Mouse (Mus musculus) neural tube, embryonic 13.5 days (tissue): ENCODE results near the gene Cdip1. TPM values are rescaled to one million over a fixed set of nuclear protein-coding genes. Genes with fewer than 3 reads are reported as not detected.
A peak's percentile ranks its signal among the peaks of the same experiment; 100 is the strongest.

Experiments
- ATAC-seq: fragments of 200-750 bp; cut with Nextera tagmentation; 2 replicates; pipeline ENCODE4 v1.8.0; 2017; ENCODE audit warnings: low read depth, mild to moderate bottlenecking, moderate TSS enrichment, moderate library complexity
- H3K27ac ChIP-seq: fragments of 300-500 bp; sonication (generic); replicated peaks from 2 replicates; pipeline ENCODE4 v1.5.1; 2015; ENCODE audit warnings: moderate library complexity, mild to moderate bottlenecking, inconsistent platforms
- H3K27me3 ChIP-seq: fragments of 300-500 bp; sonication (generic); 2 replicates; pipeline ENCODE4 v1.6.1; 2015; ENCODE audit warnings: mild to moderate bottlenecking, inconsistent platforms
- H3K36me3 ChIP-seq: fragments of 300-500 bp; sonication (generic); 2 replicates; pipeline ENCODE4 v1.6.1; 2015; ENCODE audit warnings: mild to moderate bottlenecking, inconsistent platforms
- H3K4me1 ChIP-seq: fragments of 300-500 bp; sonication (generic); replicated peaks from 2 replicates; pipeline ENCODE4 v1.6.1; 2015; ENCODE audit warnings: inconsistent platforms
- H3K4me2 ChIP-seq: fragments of 300-500 bp; sonication (generic); 2 replicates; pipeline ENCODE4 v1.6.1; 2015; ENCODE audit warnings: inconsistent platforms, mild to moderate bottlenecking, moderate library complexity
- H3K4me3 ChIP-seq: fragments of 300-500 bp; sonication (generic); 2 replicates; pipeline ENCODE4 v1.5.1; 2015; ENCODE audit warnings: mild to moderate bottlenecking, inconsistent platforms
- H3K9ac ChIP-seq: fragments of 300-500 bp; sonication (generic); 2 replicates; pipeline ENCODE4 v1.6.1; 2015; ENCODE audit warnings: moderate library complexity, mild to moderate bottlenecking, inconsistent platforms
- H3K9me3 ChIP-seq: fragments of 300-500 bp; sonication (generic); 2 replicates; pipeline ENCODE4 v1.6.1; 2016; ENCODE audit warnings: inconsistent platforms
- WGBS: fragments of 180-500 bp; shearing (Covaris S2); methylation state at CpG from one replicate; pipeline ENCODE4 v1.1.7; 2015; 5-methylcytosine and 5-hydroxymethylcytosine counted together
- polyA plus RNA-seq: library from polyadenylated mRNA; unstranded; fragments of >200 nt; fragmentation: Nextera tagmentation; extraction: Ambion mirVana; gene quantifications from 2 replicates; pipeline ENCODE4 v1.2.1, GENCODE M21; 2015

Gene Cdip1
- polyA plus RNA-seq, 1 experiment from 2014 or later: 109 TPM

DNA sequence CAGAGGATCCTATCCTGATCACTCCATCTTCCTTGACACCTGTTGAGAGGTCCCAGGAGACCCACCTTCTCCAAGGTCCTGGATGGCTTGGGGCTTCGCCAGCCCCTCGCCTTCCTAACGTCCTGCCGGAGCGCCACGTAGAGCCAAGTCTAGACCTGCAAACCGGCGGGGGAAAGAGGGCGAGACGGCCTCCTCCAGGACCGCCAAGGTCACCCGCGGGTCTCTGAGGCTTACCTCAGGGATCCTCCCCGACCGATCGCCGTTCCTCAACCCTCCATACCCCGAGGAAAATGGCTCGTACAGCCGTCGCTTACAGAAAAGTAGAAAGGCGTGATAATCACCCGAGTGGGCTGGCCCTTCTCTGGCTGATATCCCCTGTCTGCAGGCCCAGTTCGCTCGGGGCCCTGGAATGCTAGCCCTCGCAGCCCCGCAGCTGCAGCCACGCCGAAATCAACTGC lies 752 bp downstream of the Cdip1 start:
- Histone ChIP-seq H3K27ac (peak overlapping the region; percentile 99), H3K9me3 (no peaks in the 10 kb centered on the region)

DNA sequence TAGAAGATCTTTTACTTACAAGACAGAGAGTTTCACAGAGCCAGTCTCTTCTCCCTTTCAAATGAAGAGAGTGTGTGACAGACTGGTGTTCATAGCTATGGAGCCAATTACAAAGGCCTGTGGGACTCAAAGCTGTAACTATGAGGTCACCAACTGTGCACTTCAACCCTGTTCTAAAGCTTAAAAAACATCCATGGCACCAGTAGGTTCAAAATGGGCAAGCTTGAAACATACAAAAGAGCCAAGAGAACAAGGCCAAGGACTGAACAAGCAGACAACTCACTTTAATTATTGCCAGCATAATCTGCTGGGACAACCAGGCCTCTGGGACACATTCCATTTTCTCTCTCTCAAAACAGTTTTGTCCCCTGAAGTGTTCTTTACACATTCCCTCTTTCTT lies 1.9 kb downstream of the Cdip1 start:
- Histone ChIP-seq H3K9me3 (no peaks in the 10 kb centered on the region), H3K27ac (no peak overlapping the region), H3K27me3 (no peaks in the 10 kb centered on the region), H3K4me1 (peaks cover 53% of the 10 kb centered on the region), H3K9ac (peak overlapping the region; percentile 34; the same call in 1 of the 2 replicates), H3K36me3 (peaks cover 3% of the 10 kb centered on the region), H3K4me3 (peak overlapping the region; percentile 64; the same call in 1 of the 2 replicates), H3K4me2 (peak overlapping the region; percentile 83)
- ATAC-seq: no peak

More for the DNA sequence above, 752 bp downstream of the Cdip1 start:
- Histone ChIP-seq H3K4me3 (peak overlapping the region; percentile 64), H3K4me1 (peaks cover 49% of the 10 kb centered on the region), H3K9ac (peak overlapping the region; percentile 84), H3K27me3 (no peaks in the 10 kb centered on the region), H3K4me2 (peak overlapping the region; percentile 83), H3K36me3 (no peaks in the 10 kb centered on the region)
- peak; percentile 75 for ATAC-seq
- WGBS: under 1% methylated on average over 29 of the region's 29 CpGs

DNA sequence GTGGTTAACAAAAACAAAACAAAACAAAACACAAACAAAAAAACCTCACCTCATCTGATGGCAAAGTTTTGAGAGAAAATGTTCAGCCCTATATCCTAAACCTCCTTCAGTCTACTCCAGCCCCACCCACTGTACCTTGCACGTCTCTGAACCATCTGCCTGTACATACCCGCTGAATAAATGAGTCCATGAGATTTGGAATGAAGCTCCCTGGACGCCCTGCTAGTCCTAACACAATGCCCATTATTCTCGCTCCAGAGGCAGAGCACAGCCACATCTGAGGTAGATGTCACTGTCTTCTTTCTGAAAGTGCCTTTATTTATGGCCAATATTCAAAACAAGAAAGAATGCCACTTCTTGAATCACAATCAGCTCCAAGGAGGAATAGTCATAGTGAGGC lies 4.4 kb downstream of the Cdip1 start:
- 18% methylated on average over 4 of the region's 4 CpGs for WGBS
- Histone ChIP-seq H3K9me3 (no peaks in the 10 kb centered on the region), H3K9ac (no peak overlapping the region), H3K27me3 (no peaks in the 10 kb centered on the region), H3K27ac (no peak overlapping the region), H3K36me3 (peaks cover 7% of the 10 kb centered on the region), H3K4me3 (no peak overlapping the region), H3K4me2 (0 out of 2 replicates have a peak overlapping the region, but pooled peaks have one; percentile 6), H3K4me1 (peaks cover 58% of the 10 kb centered on the region)
- ATAC-seq: no peak

DNA sequence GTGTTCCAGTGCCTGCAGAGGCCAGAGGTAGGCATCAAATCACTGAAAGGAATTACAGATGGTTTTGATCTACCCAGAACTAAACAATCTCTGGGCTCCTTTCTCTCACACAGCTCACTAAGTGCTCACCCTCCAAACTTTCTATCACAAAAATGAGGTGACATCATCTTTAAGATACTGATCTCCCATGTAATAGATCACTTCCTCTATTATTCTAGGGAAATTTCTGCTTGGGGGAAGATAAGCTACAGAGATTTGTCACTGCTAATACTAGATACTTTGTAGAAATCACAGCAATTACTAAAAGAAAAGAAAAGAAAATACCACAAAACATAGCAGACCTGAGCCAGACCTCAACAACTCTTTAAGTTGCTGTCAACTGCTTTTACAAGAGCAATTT lies 7.6 kb downstream of the Cdip1 start:
- Histone ChIP-seq H3K4me2 (no peak overlapping the region), H3K9me3 (no peaks in the 10 kb centered on the region), H3K4me1 (peaks cover 47% of the 10 kb centered on the region), H3K4me3 (no peak overlapping the region), H3K36me3 (peaks cover 14% of the 10 kb centered on the region), H3K27ac (no peak overlapping the region), H3K27me3 (no peaks in the 10 kb centered on the region), H3K9ac (no peak overlapping the region)
- no peak for ATAC-seq

DNA sequence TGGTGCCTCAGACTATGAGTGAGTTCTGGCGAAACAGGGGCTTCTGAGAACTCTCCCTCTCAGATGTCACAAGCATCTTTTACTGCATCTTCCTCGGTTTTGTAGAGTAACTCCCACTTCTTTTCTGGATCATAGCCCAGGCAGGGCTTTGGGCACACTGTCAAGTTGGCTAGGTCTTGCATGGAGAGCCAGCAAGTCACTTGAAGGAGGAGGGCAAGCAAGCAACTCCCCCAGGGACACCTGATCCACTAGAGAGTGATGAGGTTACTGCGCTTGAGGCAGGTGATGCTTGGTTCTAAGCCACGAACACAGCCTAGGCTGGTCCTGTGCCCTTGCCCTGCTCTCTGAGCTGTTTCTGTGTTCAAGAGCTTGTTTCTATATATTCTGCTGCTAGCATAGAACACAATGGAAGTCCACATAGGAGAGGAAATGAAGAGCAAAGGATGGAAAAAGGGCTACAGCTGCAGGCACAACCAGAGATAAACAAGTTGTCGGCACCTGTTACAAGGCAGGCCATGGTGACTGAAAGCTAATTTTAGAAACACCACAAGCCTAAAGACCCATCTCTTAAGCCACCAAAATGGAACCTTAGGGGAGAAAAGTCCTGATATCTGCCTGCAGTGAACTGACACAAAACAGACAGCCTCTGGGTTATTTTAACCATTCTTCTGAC lies 8.4 kb downstream of the Cdip1 start:
- Histone ChIP-seq H3K27me3 (no peaks in the 10 kb centered on the region), H3K4me1 (peaks cover 41% of the 10 kb centered on the region), H3K9me3 (no peaks in the 10 kb centered on the region), H3K36me3 (peaks cover 14% of the 10 kb centered on the region), H3K4me2 (no peak overlapping the region), H3K27ac (no peak overlapping the region), H3K4me3 (no peak overlapping the region), H3K9ac (no peak overlapping the region)
- ATAC-seq: no peak
- WGBS: 89% methylated on average over 5 of the region's 5 CpGs

DNA sequence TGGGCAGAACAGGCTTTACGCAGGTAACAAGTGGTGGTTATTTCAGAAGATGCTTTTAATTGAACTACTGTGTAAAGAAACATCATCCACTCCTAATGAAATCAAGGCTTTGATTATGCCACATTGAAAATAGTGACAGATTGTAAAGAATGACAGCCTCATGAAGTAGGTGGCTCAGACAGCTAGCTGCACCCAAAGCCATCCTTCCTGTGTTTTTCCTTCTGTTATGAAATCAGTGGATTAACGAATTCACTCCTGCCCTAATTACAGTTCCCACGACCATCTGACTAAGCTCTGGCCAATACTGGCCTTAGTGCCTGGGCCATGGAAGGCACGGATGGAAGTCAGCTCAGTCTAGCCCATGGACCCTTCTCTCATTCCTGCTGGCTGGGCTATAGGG lies 11.2 kb downstream of the Cdip1 start:
- peaks cover 14% of the 10 kb centered on the region for H3K36me3 ChIP-seq
- H3K4me1 ChIP-seq: peaks cover 14% of the 10 kb centered on the region
- no peaks in the 10 kb centered on the region for H3K9me3 ChIP-seq
- H3K27ac ChIP-seq: no peak overlapping the region
- no peak overlapping the region for H3K4me2 ChIP-seq
- 96% methylated on average over 4 of the region's 4 CpGs for WGBS
- no peak overlapping the region for H3K9ac ChIP-seq
- no peaks in the 10 kb centered on the region for H3K27me3 ChIP-seq
- no peak overlapping the region for H3K4me3 ChIP-seq
- no peak for ATAC-seq

DNA sequence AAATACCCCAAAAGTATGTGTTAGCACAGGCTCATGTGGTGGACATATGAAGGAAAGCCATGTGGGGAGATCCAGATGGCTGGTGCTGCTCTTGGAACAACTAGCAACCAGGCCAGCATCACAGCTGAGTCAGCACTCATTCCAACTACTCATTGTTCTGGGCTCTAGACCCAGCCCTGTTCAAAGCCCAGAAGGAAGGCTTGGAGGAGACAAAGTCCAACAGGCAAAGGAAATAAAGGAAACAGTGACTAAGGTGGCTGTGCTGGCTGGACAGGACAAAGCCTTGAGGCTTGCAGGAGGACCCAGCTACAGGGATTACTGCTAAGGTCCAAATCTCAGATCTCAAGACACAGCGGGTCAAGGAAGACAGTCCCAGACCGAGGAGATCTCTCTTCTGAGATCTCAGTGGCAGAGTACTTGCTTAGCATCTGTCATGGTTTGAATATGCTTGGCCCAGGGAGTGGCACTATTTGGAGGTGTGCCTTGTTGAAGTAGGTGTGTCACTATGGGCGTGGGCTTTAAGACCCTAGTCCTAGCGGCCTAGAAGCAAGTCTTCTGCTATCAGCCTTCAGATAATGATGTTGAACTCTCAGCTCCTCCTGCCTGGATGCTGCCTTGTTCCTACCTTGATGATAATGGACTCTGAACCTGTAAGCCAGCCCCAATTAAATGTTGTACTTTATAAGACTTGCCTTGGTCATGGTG lies 12.0 kb downstream of the Cdip1 start:
- ATAC-seq: no peak
- no peak overlapping the region for H3K27ac ChIP-seq
- 94% methylated on average over 4 of the region's 4 CpGs for WGBS
- no peak overlapping the region for H3K9ac ChIP-seq
- peaks cover 19% of the 10 kb centered on the region for H3K4me1 ChIP-seq
- H3K36me3 ChIP-seq: peaks cover 10% of the 10 kb centered on the region
- H3K27me3 ChIP-seq: no peaks in the 10 kb centered on the region
- H3K9me3 ChIP-seq: no peaks in the 10 kb centered on the region
- H3K4me3 ChIP-seq: no peak overlapping the region
- no peak overlapping the region for H3K4me2 ChIP-seq

DNA sequence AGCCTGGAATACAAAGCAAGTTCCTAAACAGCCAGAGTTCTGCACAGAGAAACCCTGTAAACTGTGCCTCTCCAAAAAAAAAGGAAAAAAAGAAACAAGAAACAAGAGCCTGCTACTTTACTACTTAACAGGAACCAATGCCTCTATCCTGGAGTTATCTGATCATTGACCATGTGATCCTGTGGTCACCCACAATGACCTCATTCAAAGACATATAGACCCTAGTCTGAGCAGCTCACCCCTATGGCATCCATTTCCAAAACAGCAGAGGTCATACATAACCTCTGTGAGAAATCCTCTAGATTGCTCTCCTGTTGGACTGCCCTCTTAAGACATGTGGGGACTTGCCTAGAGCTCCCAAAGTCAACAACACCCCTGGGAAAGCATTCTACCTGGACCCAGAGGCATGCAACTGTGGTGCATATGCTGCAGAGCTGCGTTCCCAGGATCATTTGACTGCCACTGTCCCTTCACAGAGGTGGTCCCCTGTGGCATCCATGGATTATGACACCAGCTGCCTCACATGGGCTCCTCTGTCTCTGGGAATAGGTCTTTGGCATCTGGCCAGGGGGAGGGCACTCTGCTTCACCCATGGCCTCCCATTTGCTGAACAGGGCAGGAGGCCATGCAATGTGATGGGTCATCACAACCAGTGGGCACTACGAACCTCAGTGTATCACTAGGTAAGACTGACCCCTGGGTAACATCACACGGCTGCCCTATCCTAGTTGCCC lies 12.8 kb downstream of the Cdip1 start:
- Histone ChIP-seq H3K36me3 (peaks cover 10% of the 10 kb centered on the region; the same call in 1 of the 2 replicates), H3K4me3 (no peak overlapping the region), H3K4me1 (peaks cover 19% of the 10 kb centered on the region), H3K27ac (no peak overlapping the region), H3K9ac (no peak overlapping the region), H3K27me3 (no peaks in the 10 kb centered on the region), H3K9me3 (no peaks in the 10 kb centered on the region), H3K4me2 (no peak overlapping the region)
- ATAC-seq: no peak
- 83% methylated on average over 3 of the region's 3 CpGs for WGBS

DNA sequence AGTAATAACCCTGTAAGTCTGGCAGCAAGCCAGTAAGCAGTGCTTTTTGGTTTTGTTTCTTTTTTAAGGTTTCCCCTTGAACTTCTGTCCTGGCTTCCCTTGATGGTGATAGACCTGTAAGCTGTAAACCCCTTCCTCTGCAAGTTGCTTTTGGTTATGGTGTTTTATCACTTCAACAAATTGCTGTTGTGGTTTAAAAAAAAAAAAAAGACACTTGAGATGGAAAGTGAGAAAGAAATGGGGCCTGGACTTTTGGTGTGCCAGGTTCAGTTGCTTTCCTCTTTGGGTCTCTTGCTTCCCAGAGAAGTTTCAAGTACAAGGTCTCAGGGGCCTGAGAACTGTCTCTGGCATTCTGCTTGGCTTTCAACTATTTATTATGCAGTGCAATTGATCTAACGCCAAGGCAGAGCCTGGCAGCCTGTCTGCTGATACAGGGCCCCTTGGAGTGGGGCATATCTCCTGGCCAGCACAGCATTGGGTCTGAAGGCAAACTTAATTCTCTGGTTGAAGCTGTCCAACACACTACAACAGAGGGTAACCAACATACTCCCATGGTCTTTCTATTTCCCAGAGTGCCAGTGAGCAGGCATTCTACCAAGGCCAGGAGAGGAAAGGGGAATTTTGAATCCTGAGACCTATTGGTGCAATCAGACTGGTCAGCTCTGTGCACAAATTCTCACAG lies 16.7 kb downstream of the Cdip1 start:
- Histone ChIP-seq H3K4me2 (no peak overlapping the region), H3K36me3 (peaks cover 35% of the 10 kb centered on the region), H3K4me1 (peaks cover 14% of the 10 kb centered on the region; the same call in 1 of the 2 replicates), H3K4me3 (no peak overlapping the region), H3K9ac (no peak overlapping the region), H3K9me3 (no peaks in the 10 kb centered on the region), H3K27me3 (no peaks in the 10 kb centered on the region), H3K27ac (no peak overlapping the region)
- WGBS: 56% methylated on average over 1 of the region's 1 CpGs
- ATAC-seq: no peak

DNA sequence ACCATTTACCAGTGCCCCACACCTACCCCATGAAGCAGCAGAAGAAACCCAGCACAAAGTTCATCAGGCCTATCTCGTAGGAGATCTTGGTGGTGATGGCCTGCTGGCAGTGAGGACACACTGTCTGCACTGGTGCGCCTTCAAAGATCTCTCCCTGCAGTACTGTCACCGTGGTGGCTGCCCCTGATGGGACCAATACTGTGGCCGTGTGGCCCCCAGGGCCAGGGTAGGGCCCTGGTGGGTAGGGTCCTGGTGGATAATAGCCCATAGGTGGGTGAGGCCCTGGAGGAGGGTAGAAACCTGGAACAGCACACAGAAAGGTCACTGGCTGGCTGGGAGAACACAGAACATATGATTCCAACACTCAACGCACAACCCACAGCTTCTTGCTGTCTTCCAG lies 21.4 kb downstream of the Cdip1 start:
- H3K4me3 ChIP-seq: no peak overlapping the region
- 96% methylated on average over 5 of the region's 5 CpGs for WGBS
- no peak overlapping the region for H3K4me2 ChIP-seq
- H3K9ac ChIP-seq: no peak overlapping the region
- H3K36me3 ChIP-seq: peaks cover 74% of the 10 kb centered on the region
- ATAC-seq: no peak
- H3K9me3 ChIP-seq: no peaks in the 10 kb centered on the region
- H3K27me3 ChIP-seq: no peaks in the 10 kb centered on the region
- H3K4me1 ChIP-seq: 0 out of 2 replicates have a peak, but pooled peaks cover 4% of the 10 kb centered on the region
- H3K27ac ChIP-seq: no peak overlapping the region

DNA sequence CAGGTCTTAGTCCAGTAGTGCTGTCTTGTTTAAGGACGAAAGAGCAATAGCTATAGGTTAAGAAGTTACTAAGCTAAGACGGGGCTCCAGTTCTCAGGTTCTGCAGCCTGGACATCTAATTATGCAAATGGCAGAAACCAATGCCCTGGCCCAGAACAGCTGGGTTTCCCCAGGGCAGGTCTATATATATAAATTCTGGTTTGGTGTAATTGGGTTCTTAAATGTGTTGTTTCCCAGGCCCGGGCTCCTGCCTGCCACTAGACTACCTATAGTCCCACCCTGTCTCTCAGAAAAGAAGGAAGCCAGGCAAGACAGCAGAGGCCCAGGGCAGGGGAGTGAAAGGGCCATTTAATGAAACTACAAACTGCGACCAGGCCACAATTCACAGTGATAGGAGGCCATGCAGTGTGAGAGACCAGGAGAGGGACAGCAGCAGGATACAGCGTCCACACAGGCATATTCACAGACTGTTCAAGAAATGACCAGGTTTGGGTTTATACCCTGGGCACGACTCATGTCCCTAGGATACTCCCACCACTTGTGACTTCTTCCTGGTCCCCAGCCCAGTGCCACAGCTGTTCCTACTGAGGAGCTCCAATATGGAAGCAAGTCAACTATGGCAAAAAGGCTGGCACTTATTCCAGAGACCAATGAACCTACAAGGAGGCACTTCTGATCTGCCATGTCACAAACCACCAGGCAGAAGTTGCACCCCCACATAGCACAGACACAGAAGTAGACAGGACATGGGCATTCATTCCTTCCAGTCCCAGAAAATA lies 22.9 kb downstream of the Cdip1 start:
- Histone ChIP-seq H3K4me3 (no peak overlapping the region), H3K27ac (no peak overlapping the region), H3K9me3 (no peaks in the 10 kb centered on the region), H3K9ac (no peak overlapping the region), H3K27me3 (no peaks in the 10 kb centered on the region), H3K4me1 (no peaks in the 10 kb centered on the region), H3K36me3 (peaks cover 76% of the 10 kb centered on the region), H3K4me2 (no peak overlapping the region)
- ATAC-seq: no peak
- 82% methylated on average over 6 of the region's 6 CpGs for WGBS
